Mouse (Mus musculus) C2C12 (cell line): ENCODE results near the gene Vmn1r227.

Experiments
- CTCF ChIP-seq: IDR thresholded peaks from one replicate; pipeline ENCODE4 v1.5.1; 2011; ENCODE audit not compliant: control insufficient read depth, insufficient read depth, insufficient read length
- MAX ChIP-seq: IDR thresholded peaks from one replicate; pipeline ENCODE4 v1.6.1; 2011; ENCODE audit warnings: mild to moderate bottlenecking, control low read depth
- MYOG ChIP-seq: IDR thresholded peaks from one replicate; pipeline ENCODE4 v1.6.1; 2011; ENCODE audit not compliant: control insufficient read depth, insufficient read length; ENCODE audit errors: extremely low read depth
- USF1 ChIP-seq: IDR thresholded peaks from one replicate; pipeline ENCODE4 v1.6.1; 2011; ENCODE audit warnings: low read depth, mild to moderate bottlenecking, control low read depth, moderate library complexity

- TF ChIP-seq CTCF (no peak), MAX (no peak), USF1 (no peak), MYOG (no peak)
Measured at GRCm38 (mm10) chr17:20682543-20682942, 47.1 kb upstream of the Vmn1r227 start, which contains the start of gene Vmn1r226.
